Mouse (Mus musculus) frontal cortex, postnatal 25 days (tissue): ENCODE data around the gene Adcy1.

ENCODE experiments used
- DNase-seq, 2 experiments: peaks; one replicate each; pipeline ENCODE4 v3.0.0; 2022; ENCODE audit warnings: low spot score in 2 of 2

Adcy1 gene

DNA sequence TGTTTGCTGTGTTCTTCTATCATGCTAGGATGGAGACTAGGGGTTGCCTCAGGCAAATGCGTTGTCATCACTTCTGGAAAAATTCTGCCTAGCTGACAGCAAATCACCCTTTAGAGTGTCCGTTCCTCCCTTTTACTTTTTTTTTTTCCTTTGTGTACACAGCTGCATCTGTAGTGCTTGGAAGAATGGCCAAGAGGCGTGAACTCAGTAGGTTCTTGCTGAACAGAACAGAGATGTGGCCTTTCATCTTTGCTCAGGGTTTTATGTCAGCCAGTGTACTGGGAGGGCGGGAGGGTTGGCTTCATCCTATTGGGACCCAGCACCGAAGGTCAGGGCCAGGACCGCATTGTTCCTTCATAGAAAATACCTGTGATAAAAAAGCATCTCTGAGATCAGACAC lies 72.0 kb downstream of the Adcy1 start:
- DNase-seq, result no peak

DNA sequence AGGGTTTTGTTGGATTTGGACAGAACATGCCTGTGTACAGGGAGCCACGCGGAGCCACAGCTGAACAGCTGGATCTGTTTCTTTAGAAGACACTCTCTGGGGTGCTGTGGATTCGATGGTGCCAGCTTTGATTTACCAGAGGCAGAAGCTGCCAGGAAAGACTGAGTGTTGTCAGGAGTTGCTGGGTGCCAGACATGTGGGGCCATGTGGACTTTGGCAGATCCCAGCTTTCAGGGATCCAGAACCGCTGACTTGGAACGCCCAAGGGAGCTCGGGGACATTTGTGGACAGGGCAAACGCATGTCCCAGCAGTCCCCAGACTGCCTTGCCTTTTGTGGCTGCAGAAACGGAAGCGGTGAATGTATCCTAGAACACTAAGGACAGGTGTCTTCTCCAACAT lies 72.5 kb downstream of the Adcy1 start:
- no peak for DNase-seq

DNA sequence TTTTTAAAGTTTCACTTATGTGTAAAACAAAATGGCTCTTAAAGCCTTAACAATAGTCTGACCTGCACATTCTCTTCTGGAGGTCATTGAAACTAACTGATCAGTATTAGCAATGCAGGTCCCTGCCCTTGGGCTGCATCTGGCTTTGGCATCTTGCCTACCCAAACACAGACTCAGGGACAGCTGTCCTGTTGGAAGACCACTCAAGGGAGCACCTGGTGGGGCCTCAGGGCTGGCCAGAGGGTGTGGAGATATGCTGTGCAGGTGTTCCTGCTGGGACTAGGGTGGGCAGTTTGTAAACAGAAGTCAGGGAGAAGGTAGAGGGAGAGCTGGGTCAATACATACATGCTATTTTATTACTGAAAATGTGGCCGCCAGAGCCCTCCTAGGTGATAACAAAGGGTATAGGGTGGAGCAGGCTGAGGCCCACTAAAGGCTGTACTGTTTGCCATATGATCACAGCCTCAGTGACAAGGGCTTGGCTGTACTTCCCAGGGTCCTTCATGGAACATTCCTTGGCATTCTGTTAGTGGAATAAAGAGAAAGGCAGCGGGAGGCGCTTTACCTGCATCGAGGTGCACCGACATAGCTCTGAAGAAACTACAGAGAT lies 73.1 kb downstream of the Adcy1 start:
- no peak for DNase-seq

DNA sequence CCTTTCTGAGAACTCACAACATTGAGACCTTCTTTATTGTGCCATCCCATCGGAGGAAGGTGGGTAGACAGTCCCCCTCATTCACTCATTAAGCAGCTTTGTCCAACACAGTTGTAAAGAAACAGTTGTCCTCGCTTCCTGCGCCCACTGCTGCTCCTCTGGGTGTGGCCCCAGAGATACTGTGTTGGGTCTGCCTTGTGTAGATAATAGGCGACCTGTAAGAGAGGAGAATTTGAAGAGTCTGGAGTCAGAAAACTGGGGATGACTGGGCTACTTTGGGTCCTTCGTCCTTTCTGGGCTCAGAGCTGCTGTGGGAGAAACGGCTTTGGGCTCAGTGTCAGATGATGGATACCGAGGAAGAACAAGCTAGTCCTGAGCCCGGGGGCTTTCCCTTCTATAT lies 75.1 kb downstream of the Adcy1 start:
- no peak for DNase-seq

DNA sequence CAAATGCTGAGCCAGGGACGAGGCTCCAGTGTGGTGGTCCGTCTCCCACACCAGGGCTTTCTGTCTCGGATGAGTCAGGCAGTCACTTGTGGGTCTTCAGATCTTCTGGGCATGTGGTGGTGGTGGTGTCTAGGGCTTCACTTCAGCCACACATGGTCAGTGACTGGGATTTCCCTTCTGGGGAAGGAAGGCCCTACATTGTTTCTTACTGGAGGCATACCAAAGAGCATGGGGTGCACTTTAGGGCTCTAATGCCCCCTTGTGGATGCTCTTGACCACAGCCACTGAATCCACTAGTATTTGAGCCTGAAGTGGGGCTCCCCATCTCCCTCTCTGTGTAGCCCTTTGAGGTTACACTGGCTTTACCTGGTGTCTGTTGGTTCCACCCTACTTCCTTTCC lies 77.2 kb downstream of the Adcy1 start:
- no peak for DNase-seq

DNA sequence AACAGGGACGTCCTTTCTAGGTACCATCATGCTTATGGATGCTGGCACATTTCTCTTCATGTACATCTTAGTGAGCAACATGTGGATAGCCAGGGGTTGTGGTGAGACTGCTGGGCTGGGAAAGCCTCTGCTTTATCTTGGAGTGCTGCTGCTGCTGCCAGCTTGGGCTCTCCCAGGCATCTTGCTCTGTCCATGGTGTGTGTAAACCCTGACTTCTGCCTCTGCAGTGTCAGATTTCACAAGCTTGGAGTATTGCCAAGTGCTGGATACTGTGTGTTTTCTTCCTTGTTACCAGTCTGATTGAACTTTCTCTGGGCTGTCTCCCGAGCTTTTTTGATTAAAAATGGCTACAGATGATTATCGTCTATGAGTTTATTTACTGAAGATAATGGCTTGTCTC lies 79.4 kb downstream of the Adcy1 start:
- no peak for DNase-seq

DNA sequence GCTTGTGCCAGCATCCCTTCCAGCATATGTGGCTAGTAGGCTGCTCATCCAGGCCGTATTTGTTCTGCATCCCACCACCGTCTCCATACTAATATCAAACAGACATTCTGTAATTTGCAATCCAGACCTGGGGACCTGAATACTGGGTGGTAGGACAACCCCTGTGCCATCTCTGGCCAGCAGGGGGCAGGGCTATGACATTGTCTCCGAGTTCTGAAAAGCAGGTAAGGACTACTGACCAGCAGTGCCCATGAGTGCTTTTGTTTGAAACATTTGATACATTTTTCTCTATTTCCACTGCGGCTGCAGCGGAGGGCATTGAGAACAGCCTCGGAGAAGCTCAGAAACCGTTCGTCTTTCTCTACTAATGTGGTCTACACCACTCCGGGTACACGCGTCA lies 81.1 kb downstream of the Adcy1 start:
- DNase-seq, result no peak

DNA sequence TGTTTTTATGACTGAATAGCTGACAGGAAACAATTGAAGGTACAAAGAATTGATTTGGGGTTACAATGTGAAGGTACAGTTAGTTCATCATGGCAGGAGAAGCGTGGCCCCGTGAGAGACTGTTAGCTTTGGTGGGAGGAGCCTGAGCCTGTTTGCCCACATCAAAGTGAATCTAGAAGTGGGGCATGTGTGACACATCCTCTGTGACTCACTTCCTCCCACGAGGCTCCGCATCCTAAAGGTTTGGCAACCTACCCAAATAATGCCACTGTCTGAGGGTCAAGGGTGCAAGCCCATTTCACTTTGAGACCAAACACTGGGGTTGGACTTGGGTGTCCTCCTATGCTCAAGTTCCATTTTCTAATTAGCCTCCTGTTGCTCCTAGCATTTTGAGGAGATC lies 81.9 kb downstream of the Adcy1 start:
- DNase-seq, result no peak

DNA sequence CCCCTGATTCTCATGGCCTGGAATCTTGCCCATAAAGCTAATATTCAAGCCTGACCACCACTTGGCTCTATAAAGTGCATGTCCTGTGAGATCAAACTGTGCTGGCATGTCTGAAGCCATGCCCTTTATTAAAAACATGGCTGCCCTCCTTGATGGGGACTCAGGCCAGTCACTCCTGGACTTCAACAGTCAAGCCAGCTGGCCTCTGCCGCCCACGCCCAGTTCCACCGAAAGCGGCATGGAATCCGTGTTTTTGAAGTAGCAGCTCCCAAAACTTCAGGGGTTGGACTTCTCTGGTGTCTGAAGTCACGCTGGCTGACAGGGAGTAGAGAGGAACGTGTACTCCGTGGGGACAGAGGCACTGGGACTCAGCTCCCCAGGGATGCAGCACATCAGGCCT lies 84.2 kb downstream of the Adcy1 start:
- DNase-seq, result no peak

DNA sequence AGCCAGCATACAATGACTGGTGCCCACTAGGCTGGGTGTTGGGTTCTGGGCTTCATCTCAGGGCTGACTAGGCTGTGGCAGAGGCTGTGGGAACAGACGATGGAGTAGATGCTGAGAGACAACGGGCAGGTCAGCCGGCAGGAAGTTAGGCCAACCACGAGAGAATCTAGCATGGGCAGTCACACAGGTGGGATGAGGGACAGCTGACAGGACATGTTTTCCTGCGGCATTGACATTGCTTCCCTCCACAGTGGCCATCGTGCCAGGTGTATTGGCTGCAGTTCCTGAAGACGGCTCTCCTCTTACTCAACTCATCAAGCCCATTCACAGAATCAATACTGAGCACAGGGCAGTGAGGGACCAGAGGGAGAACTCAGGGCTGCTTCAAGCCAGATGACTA lies 84.7 kb downstream of the Adcy1 start:
- no peak for DNase-seq

DNA sequence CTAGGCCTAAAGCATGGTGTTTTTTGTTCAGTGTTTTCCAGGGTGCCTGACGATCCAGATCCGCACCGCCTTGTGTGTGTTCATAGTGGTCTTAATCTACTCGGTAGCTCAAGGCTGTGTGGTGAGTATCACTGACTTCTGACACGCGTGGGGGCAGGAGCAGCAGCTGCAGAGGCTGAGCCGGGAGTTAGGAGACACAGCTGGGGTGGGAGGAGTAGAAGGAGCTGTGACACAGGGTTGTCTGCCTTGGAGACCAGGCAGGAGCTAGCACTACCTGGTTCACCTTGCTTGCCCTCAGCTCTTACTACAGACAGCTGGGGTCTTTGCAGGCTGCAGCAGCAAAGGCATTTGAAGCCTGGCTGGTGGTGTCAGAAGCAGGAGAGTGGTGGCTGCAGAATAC lies 86.2 kb downstream of the Adcy1 start:
- no peak for DNase-seq

DNA sequence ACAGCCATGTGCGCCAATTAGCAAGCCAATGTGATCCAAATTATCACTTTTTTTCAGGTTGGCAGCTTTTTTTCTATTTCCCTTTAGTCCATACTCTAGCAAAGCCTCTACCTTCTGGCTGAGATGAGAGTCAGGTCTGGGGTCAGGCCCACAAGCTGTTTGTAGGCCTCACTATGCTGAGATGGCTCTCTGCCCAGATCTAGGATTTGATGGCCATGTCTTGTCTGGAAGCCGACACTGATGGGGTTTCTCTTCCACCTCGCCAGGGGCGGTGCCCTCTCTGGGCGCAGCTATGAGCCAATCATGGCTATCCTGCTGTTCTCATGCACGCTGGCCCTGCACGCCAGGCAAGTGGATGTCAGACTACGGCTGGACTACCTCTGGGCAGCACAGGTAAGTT lies 87.2 kb downstream of the Adcy1 start:
- no peak for DNase-seq

DNA sequence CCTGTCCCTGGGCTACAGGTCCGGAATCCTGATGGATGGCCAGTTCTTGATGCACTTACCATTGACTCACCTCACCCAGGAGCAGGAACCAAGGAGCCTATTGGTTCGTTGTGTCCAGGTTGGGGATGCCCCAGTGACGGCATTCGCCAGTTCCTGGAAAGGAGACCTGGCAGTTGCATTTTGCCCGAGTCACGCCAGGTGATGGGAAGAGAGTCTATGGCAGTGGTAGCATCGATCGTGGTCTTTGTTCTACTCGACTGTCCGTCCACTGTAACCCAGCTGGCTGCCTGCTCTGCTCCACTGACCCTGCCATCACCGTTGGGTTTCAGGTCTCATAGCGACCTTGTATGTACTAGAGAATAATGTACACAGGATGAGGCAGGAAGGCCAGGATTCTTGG lies 89.1 kb downstream of the Adcy1 start:
- DNase-seq, result no peak

DNA sequence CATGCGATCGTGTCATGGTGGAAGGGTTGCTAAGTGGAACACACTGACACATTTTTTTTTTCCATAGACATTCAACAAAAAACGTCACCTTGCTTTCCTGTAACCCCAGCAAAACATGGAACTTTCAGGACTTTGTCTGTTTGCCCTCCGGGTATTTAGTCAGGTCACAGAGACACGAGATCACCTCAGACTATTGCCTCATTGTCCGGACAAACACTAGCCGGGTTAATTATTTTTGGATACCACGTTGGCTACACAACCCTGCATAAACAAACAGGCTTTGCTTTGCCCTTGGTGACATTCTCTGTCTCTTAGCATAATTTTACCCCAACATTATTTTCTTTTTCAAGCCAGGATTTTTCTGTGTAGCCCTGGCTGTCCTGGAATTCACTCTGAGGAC lies 89.8 kb downstream of the Adcy1 start:
- no peak for DNase-seq

DNA sequence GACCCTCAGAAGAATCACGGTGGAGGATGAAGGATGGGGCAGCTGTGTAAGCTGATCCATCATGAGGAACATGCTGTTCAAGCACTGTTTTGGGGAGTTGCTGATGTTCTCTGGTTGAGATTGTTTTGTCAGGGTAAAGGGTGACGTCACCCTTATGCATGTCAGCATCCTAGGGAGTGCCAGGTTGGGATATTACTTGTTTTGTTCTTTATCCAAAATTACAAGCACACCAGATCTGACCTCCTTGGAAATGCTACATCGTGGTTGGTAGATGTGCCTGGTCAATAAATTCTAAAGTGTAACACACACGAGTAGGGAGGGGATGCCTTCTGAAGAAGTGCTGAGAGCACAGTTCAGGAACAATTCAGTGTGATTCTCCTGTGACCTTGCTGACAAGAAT lies 93.1 kb downstream of the Adcy1 start:
- DNase-seq, result no peak

DNA sequence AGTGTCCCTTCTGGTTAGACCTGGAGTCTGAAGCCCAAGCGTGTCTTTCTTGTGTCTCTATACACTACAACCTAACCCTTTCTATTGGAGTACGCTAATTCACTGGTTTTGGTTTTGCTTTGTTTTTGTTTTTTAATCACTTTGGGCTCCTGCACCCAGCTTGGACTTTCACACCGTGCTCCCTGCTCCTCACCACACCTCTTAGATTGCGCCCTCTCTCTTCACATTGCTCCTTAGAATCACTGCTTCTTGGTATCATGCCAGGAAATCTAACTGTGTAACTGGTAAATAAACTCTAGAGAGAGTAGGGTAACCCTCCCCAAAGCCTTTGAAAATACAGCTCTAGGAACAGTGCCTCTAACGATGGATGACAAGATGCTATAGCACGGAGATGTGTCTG lies 94.9 kb downstream of the Adcy1 start:
- DNase-seq, result no peak

DNA sequence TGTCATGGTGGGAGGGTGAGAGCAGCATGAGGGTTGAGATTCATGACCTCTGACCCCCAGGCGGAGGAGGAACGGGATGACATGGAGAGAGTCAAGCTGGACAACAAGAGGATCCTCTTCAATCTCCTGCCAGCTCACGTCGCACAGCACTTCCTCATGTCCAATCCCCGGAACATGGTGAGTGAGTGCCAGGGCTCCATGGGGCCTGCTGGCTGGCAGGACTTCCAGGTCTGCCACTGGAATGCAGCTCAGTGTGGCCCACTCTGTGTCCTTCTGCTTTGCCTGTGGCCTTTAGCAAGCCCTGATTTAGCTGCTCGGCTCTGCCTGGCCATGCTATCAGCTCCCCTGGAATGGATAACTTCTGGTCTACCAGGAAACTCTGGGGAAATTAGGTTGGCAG lies 96.9 kb downstream of the Adcy1 start:
- DNase-seq, result no peak

DNA sequence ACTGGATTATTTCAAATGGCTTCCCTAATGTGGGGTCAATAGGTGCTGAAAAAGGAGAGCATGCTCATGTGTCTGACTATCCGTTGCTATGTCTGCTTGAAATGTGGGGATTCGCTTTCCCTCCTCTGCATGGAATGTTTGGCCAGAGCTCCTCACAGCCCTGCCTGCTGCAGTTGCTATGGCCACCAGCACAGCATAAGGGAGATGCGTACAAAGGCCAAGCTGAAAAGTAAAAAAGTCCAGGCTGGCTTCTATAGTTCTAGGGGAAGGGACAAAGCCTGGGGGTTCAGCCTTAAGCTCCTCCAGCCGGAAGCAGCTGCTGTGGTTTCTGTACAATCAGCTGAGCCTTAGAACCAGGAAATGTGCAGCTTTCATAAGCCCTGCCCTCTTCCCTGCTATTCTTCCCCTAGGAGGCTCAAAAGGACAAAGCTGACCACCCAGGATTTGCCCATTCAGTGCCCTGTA lies 97.4 kb downstream of the Adcy1 start:
- no peak for DNase-seq

DNA sequence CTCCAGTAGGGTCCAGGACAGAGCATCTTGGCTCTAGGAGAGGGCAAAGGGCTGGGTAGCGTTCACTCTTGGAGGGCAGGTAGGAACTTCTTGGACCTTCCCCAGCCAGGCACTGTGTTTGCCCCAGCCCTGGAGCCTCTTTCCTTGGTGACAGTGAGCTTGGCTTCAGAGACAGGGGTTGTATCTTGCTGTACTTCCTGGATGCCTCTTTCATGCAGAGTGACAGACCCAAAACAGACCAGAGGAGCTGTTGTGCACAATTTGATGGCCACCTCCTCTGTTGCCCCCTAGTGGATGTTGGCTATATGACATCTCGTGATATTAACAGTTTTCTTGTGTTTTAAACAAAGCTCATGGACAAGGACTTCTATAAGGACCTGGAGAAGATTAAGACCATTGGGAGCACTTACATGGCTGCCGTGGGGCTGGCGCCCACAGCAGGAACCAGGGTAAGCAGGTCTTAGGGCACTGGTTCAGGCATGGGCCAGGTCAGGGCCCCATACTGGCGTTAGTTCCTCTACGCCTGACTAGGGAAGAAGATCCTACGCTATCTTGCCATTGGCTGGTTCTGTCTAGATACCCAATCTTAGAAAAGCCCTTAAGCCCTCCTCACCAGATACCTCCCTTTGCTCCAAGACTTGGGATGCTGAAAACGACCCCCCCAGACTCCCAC lies 98.3 kb downstream of the Adcy1 start:
- DNase-seq, result no peak

DNA sequence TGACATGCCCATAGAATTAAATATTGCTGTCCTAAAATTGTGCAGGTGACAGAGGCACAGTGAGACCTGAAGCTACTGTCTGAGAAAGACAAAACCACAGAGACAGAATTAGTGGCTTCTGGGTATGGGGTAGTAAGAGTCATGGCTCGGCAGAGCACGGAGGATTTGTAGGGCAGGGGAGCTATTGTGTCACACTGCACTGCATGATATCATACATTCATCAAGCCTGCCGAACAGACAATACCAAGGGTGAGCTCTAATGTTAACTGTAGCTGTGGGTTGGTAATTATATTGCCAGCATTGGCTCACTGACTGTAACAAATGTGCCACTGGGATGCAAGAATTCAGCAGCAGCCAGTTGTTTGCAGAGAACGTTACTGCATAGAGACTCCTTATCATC lies 101.1 kb downstream of the Adcy1 start:
- no peak for DNase-seq

DNA sequence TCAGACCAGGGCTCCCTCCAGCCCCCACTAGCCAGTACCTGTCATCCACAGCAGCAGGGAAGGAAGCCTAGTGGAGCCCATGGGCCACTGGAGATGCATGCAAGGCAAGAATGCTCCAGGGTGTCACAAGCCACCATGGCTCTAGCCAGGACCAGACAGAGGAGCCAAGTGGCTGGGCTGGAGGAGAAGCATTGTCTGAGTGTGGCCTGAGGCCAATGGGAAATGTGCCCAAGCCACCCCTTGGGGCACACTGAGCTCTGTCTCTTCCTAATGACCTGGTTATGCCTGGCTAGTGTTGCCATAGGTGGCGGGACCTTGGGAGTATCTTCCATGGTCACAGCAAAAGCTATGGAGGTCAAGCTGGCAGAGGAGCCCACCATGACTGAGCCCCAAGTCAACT lies 106.4 kb downstream of the Adcy1 start:
- no peak for DNase-seq

DNA sequence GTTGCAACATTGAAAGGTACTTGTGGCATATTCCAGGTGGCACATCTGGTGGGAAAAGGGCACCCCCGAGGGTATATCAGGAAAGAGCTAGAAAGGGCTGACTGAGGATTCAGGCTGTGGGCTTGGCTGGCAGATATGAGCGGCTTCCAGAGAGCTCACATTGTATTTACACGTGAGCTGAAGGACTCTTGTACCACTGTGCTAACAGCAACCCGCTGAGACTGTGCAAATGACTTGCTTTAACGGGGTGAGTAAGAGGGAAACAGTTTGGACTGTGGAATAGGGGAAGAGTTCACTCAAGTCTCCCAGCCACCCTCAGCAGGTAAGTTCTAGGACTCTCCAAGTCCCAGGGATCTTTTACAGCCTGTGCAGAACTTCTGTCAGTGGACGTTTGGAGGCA lies 110.4 kb downstream of the Adcy1 start:
- DNase-seq, result no peak

DNA sequence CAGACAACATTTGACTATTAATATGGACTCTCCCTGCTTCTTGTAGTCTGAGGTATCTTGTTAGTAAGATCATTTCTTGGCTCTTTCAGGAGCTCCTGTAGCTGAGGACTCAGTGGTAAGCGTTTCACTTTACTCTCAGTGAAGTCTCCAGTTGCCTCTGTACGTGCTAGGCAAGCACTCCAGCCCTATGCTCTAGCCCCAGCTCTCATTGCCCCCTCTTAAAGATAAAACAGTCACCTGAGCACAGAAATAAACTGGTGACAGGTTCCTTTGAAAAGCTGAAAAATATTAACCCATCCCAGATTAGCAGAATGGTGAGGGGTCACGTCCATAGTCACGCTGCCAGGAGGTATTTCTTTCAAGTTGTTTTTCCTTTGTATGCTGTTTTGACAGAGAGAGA lies 115.4 kb downstream of the Adcy1 start:
- DNase-seq, result no peak

DNA sequence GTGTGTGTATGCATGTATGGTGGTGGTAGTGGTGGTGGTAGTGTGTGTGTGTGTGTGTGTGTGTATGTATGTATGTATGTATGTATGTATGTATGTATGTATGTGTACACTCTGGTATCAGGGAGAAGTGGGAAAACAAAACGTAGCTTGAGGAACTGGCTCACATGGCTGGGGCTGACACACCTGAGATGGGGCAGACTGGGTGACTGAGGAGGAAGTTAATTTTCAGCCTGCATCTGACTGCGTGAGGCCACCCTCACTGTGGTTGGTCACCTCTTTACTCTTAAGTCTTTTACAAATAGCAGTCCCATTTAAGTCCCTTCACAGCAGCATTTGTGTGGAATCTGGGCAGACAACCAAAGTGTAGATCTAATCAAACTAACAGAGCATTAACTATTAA lies 116.0 kb downstream of the Adcy1 start:
- no peak for DNase-seq
